Mouse (Mus musculus) induced T-regulatory cell, adult 2 months (primary cell): ENCODE measurements around the gene C2cd3.

Experiments used
- DNase-seq: peaks from one replicate; pipeline ENCODE4 v3.0.0-alpha.2; 2012; ENCODE audit warnings: low read depth

C2cd3 gene

GRCm38 (mm10) chr7:100371495-100372451, at the start of gene C2cd3, which contains the start of gene Ppme1:
C2cd3 (plus strand) TSS chr7:100372233.
Ppme1 (minus strand) TSS chr7:100372307.
- peak; percentile 99 for DNase-seq

GRCm38 (mm10) chr7:100323721-100324120, 48.3 kb upstream of the C2cd3 start:
- no peak for DNase-seq

GRCm38 (mm10) chr7:100325482-100325881, 46.6 kb upstream of the C2cd3 start:
- peak; percentile 35 for DNase-seq

- DNase-seq, result no peak
Observed at GRCm38 (mm10) chr7:100327514-100327913, 44.5 kb upstream of the C2cd3 start.

GRCm38 (mm10) chr7:100328636-100329035, 43.4 kb upstream of the C2cd3 start:
- DNase-seq, result no peak

GRCm38 (mm10) chr7:100331269-100331668, 40.8 kb upstream of the C2cd3 start:
- DNase-seq, result no peak

GRCm38 (mm10) chr7:100335921-100336320, 36.1 kb upstream of the C2cd3 start:
- DNase-seq, result no peak

GRCm38 (mm10) chr7:100354984-100355383, 17.0 kb upstream of the C2cd3 start:
- no peak for DNase-seq

- DNase-seq, result no peak
Observed at GRCm38 (mm10) chr7:100356324-100356723, 15.7 kb upstream of the C2cd3 start.

GRCm38 (mm10) chr7:100356768-100357167, 15.3 kb upstream of the C2cd3 start:
- no peak for DNase-seq

- DNase-seq, result no peak
Observed at GRCm38 (mm10) chr7:100357856-100358255, 14.2 kb upstream of the C2cd3 start.

- DNase-seq, result no peak
Observed at GRCm38 (mm10) chr7:100363162-100363561, 8.9 kb upstream of the C2cd3 start.

GRCm38 (mm10) chr7:100364888-100365287, 7.1 kb upstream of the C2cd3 start:
- no peak for DNase-seq

- DNase-seq, result peak; percentile 68
Observed at GRCm38 (mm10) chr7:100372452-100372980, 483 bp downstream of the C2cd3 start.

GRCm38 (mm10) chr7:100378257-100378656, 6.2 kb downstream of the C2cd3 start:
- DNase-seq, result no peak

GRCm38 (mm10) chr7:100381161-100381560, 9.1 kb downstream of the C2cd3 start:
- no peak for DNase-seq

- no peak for DNase-seq
Observed at GRCm38 (mm10) chr7:100383207-100383606, 11.2 kb downstream of the C2cd3 start.

GRCm38 (mm10) chr7:100388174-100388573, 16.1 kb downstream of the C2cd3 start:
- no peak for DNase-seq

GRCm38 (mm10) chr7:100390166-100390565, 18.1 kb downstream of the C2cd3 start:
- no peak for DNase-seq

GRCm38 (mm10) chr7:100392265-100392664, 20.2 kb downstream of the C2cd3 start:
- DNase-seq, result no peak

- DNase-seq, result no peak
Observed at GRCm38 (mm10) chr7:100399231-100399913, 27.3 kb downstream of the C2cd3 start.

GRCm38 (mm10) chr7:100400899-100401539, 29.0 kb downstream of the C2cd3 start:
- no peak for DNase-seq
